Mouse (Mus musculus): ENCODE measurements around the gene Urad. TPM values are rescaled to one million over a fixed set of nuclear protein-coding genes. Genes with fewer than 3 reads are reported as not detected.

Urad gene
- polyA plus RNA-seq (2015; fragmentation: Nextera tagmentation; extraction: Ambion mirVana) = 1.6 and 1.8 TPM in 2 replicates

DNA sequence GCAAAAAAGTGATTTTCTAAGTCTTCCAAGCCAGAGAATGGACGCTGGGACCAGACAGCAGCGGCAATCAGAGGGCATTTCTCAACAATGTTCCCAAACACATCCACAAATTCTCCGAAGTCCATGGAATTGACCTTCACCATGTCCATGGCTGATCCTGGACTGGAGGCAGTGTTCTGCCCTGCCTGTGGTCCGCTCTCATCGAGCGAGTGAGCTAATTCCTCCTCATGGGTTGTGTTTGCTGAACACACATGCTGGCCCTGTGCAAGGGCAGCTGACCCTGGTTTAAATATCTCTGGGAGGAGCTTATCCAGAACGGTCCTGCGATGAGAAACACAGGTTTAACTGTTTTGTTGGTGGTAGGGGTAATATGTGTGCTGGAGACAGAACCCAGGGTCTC lies at the start of gene Urad:
TSS of gene Urad (minus strand) at position 258 of the 400 bp plus-strand sequence.
- WGBS (ENCODE audit: insufficient replicate concordance) = 48% methylated on average over 8 of the region's 8 CpGs
- Histone ChIP-seq H3K36me3 (ENCODE audit: control insufficient read depth, insufficient read depth) (no peaks in the 10 kb centered on the region), H3K27me3 (ENCODE audit: control insufficient read depth, insufficient read depth, low read depth, low read length) (peaks cover 15% of the 10 kb centered on the region), H3K27ac (ENCODE audit: low read length) (peak within 1 kb of the TSS; percentile 16; the same call in 1 of the 2 replicates), H3K9me3 (replicated peaks; ENCODE audit: control insufficient read depth, low read length) (no peaks in the 10 kb centered on the region), H3K4me3 (ENCODE audit: low read depth, low read length) (0 out of 2 replicates have a peak within 1 kb of the TSS, but pooled peaks have one; percentile 5), H3K4me2 (ENCODE audit: low read depth, low read length) (peak within 1 kb of the TSS; percentile 17; the same call in 1 of the 2 replicates), H3K9ac (ENCODE audit: low read depth, low read length) (no peak within 1 kb of the TSS; the same call in 1 of the 2 replicates), H3K4me1 (ENCODE audit: control insufficient read depth, low read depth, low read length) (no peaks in the 10 kb centered on the region)
- peak; percentile 84 for ATAC-seq (ENCODE audit: low read depth)

DNA sequence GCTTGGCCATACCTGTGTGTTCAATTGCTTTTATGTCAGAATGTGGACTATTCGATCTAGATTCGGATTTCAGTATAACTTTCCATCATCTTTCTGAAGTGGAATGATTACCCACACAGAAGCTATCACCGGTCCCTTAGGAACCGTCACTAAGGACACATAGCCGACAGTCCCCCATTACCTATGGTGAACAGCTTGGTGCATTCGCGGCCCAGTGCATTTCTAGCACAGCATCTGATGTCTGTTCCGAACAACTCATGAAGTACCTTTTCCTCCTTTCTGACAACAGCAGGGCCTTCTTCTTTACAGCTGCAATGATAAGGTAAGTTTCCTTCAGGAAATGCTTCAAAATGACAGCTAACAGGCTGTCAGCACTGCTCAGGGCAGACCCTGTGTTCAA lies 48.0 kb upstream of the Urad start:
- ATAC-seq (ENCODE audit: low read depth) = no peak
- no peak overlapping the region for H3K4me2 ChIP-seq (ENCODE audit: low read depth, low read length)
- H3K27me3 ChIP-seq (ENCODE audit: control insufficient read depth, insufficient read depth, low read depth, low read length) = no peaks in the 10 kb centered on the region
- H3K9ac ChIP-seq (ENCODE audit: low read depth, low read length) = no peak overlapping the region
- H3K4me3 ChIP-seq (ENCODE audit: low read depth, low read length) = no peak overlapping the region
- H3K4me1 ChIP-seq (ENCODE audit: control insufficient read depth, low read depth, low read length) = no peaks in the 10 kb centered on the region
- WGBS (ENCODE audit: insufficient replicate concordance) = 69% methylated on average over 8 of the region's 8 CpGs
- no peaks in the 10 kb centered on the region for H3K36me3 ChIP-seq (ENCODE audit: control insufficient read depth, insufficient read depth)
- no peak overlapping the region for H3K27ac ChIP-seq (ENCODE audit: low read length)
- no peaks in the 10 kb centered on the region for H3K9me3 ChIP-seq (replicated peaks; ENCODE audit: control insufficient read depth, low read length)

DNA sequence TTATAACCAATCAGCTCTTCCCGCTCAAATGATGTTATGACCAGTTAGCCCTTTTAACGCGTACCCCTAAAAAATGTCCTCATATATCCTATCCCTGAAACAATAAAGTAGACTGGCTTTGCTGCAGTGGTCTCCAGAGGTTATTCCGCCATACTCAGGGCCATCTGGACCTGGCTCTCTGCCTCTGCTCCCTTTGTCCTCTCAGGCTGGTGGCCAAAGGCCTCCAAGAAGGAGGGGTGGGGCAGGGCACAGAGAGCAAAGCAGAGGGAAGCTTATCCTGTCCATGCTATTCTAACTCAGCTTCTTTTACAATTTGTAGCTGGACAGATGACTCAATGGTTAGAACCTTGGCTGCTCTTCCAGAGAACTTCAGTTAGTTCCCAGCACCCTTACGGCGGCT lies 46.0 kb upstream of the Urad start:
- H3K36me3 ChIP-seq (ENCODE audit: control insufficient read depth, insufficient read depth) = no peaks in the 10 kb centered on the region
- H3K4me3 ChIP-seq (ENCODE audit: low read depth, low read length) = no peak overlapping the region
- no peak for ATAC-seq (ENCODE audit: low read depth)
- 84% methylated on average over 6 of the region's 6 CpGs for WGBS (ENCODE audit: insufficient replicate concordance)
- H3K9me3 ChIP-seq (replicated peaks; ENCODE audit: control insufficient read depth, low read length) = no peaks in the 10 kb centered on the region
- no peaks in the 10 kb centered on the region for H3K27me3 ChIP-seq (ENCODE audit: control insufficient read depth, insufficient read depth, low read depth, low read length)
- no peak overlapping the region for H3K9ac ChIP-seq (ENCODE audit: low read depth, low read length)
- H3K4me1 ChIP-seq (ENCODE audit: control insufficient read depth, low read depth, low read length) = no peaks in the 10 kb centered on the region
- H3K27ac ChIP-seq (ENCODE audit: low read length) = no peak overlapping the region
- no peak overlapping the region for H3K4me2 ChIP-seq (ENCODE audit: low read depth, low read length)

DNA sequence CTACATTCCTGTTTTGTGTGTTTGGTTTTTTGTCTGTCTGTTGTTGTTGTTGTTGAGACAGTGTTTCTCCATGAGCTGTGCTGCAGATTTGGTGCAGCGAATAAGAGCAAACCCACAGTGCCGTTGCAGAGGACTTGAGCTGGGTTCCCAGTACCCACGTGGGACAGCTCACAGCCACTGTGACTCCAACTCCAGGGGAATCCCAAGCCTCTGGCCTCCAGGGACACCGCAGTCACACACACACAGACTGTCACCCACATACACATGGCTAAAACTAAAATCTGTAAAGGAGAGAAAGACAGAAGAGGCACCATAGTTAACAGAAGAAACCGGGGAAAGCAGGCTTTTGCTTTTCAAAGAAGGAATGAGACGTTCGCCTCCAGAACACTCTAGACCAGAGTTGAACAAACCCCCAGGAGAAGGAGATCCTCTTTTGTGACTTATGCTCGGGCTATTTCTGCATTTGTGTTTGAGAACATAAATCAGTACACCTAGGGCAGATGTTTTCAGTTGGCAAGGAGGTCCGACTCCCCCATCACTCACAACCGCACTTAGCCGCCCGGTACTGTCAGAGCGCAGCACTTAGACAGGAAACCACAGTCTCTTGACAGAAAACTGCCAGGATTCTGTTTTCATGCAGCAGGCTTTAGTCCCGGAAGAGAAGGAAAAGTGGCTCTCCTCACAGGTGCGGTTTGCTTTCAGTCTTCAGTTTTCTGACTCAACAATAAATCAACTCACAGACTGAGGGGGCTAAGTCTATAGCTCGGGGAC lies 43.9 kb upstream of the Urad start:
- no peak overlapping the region for H3K4me2 ChIP-seq (ENCODE audit: low read depth, low read length)
- no peaks in the 10 kb centered on the region for H3K36me3 ChIP-seq (ENCODE audit: control insufficient read depth, insufficient read depth)
- ATAC-seq (ENCODE audit: low read depth) = no peak
- H3K9me3 ChIP-seq (replicated peaks; ENCODE audit: control insufficient read depth, low read length) = no peaks in the 10 kb centered on the region
- no peak overlapping the region for H3K4me3 ChIP-seq (ENCODE audit: low read depth, low read length)
- no peaks in the 10 kb centered on the region for H3K27me3 ChIP-seq (ENCODE audit: control insufficient read depth, insufficient read depth, low read depth, low read length)
- H3K4me1 ChIP-seq (ENCODE audit: control insufficient read depth, low read depth, low read length) = no peaks in the 10 kb centered on the region
- WGBS (ENCODE audit: insufficient replicate concordance) = 16% methylated on average over 16 of the region's 16 CpGs
- no peak overlapping the region for H3K27ac ChIP-seq (ENCODE audit: low read length)
- H3K9ac ChIP-seq (ENCODE audit: low read depth, low read length) = no peak overlapping the region

DNA sequence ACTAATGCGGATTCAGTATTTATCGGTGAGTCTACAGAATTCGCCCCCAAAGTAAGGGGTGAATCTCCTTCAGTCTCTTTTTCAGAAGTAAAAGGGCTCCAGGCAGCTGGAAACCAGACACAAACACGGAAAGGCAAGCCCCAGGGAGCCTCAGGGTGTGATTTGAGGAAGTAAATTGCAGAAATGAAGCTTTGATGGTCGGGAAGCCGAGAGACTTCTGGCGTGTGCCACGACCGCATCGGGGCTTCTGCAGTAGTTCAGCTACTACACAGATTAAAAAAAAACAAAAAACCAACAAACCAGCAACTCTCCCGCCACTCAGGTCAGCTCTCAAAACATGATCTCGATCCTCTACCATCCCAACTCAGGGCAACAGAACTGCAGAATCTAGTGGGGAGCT lies 40.8 kb upstream of the Urad start:
- ATAC-seq (ENCODE audit: low read depth) = no peak
- no peaks in the 10 kb centered on the region for H3K36me3 ChIP-seq (ENCODE audit: control insufficient read depth, insufficient read depth)
- no peak overlapping the region for H3K9ac ChIP-seq (ENCODE audit: low read depth, low read length)
- no peak overlapping the region for H3K4me2 ChIP-seq (ENCODE audit: low read depth, low read length)
- no peak overlapping the region for H3K4me3 ChIP-seq (ENCODE audit: low read depth, low read length)
- no peaks in the 10 kb centered on the region for H3K9me3 ChIP-seq (replicated peaks; ENCODE audit: control insufficient read depth, low read length)
- H3K27me3 ChIP-seq (ENCODE audit: control insufficient read depth, insufficient read depth, low read depth, low read length) = no peaks in the 10 kb centered on the region
- H3K4me1 ChIP-seq (ENCODE audit: control insufficient read depth, low read depth, low read length) = no peaks in the 10 kb centered on the region
- H3K27ac ChIP-seq (ENCODE audit: low read length) = 0 out of 2 replicates have a peak overlapping the region, but pooled peaks have one; percentile 28
- WGBS (ENCODE audit: insufficient replicate concordance) = 27% methylated on average over 12 of the region's 12 CpGs

DNA sequence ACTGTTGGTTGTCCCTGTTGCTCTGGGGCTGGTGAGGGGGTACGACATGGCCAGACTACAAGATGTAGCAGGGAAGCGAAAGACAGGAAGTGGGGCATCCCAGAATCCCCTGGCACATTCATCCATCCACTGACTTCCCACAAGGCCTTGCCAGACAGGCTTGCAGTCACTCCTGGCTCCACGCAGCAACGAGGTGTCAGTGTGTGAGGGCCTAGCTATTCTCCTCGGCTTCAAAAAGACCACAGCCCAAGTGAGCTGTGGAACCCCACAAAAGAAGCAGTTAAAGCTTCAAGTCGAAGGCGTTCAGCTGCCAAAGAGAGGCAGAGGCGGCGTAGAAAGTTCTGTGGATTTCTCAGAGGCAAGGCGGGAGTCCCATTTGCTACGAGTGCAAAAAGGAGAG lies 36.2 kb upstream of the Urad start:
- H3K4me3 ChIP-seq (ENCODE audit: low read depth, low read length) = no peak overlapping the region
- H3K4me2 ChIP-seq (ENCODE audit: low read depth, low read length) = no peak overlapping the region
- no peaks in the 10 kb centered on the region for H3K9me3 ChIP-seq (replicated peaks; ENCODE audit: control insufficient read depth, low read length)
- 78% methylated on average over 11 of the region's 11 CpGs for WGBS (ENCODE audit: insufficient replicate concordance)
- no peak for ATAC-seq (ENCODE audit: low read depth)
- no peak overlapping the region for H3K9ac ChIP-seq (ENCODE audit: low read depth, low read length)
- no peaks in the 10 kb centered on the region for H3K27me3 ChIP-seq (ENCODE audit: control insufficient read depth, insufficient read depth, low read depth, low read length)
- no peak overlapping the region for H3K27ac ChIP-seq (ENCODE audit: low read length)
- H3K4me1 ChIP-seq (ENCODE audit: control insufficient read depth, low read depth, low read length) = no peaks in the 10 kb centered on the region
- no peaks in the 10 kb centered on the region for H3K36me3 ChIP-seq (ENCODE audit: control insufficient read depth, insufficient read depth)

DNA sequence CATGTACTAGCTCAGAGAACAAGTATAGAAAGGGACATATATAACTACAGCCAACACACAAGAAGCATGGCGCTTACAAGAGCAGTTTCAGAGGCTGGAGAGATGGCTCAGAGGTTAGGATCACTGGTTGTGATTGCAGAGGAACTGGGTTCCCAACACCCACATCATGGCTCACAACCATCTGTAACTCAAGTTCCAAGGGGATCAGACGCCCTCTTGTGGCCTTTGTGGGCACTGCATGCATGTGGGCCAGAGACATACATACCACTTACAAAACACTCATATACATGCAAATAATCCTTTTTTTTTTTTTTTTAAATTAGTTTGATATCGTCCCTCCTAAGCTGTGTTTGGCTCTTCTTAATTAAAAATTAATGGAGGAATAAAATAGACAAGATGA lies 35.3 kb upstream of the Urad start:
- H3K4me3 ChIP-seq (ENCODE audit: low read depth, low read length) = no peak overlapping the region
- H3K27ac ChIP-seq (ENCODE audit: low read length) = no peak overlapping the region
- H3K27me3 ChIP-seq (ENCODE audit: control insufficient read depth, insufficient read depth, low read depth, low read length) = no peaks in the 10 kb centered on the region
- no peaks in the 10 kb centered on the region for H3K36me3 ChIP-seq (ENCODE audit: control insufficient read depth, insufficient read depth)
- no peaks in the 10 kb centered on the region for H3K9me3 ChIP-seq (replicated peaks; ENCODE audit: control insufficient read depth, low read length)
- no peak overlapping the region for H3K9ac ChIP-seq (ENCODE audit: low read depth, low read length)
- H3K4me1 ChIP-seq (ENCODE audit: control insufficient read depth, low read depth, low read length) = no peaks in the 10 kb centered on the region
- 36% methylated on average over 3 of the region's 3 CpGs for WGBS (ENCODE audit: insufficient replicate concordance)
- ATAC-seq (ENCODE audit: low read depth) = no peak
- no peak overlapping the region for H3K4me2 ChIP-seq (ENCODE audit: low read depth, low read length)

DNA sequence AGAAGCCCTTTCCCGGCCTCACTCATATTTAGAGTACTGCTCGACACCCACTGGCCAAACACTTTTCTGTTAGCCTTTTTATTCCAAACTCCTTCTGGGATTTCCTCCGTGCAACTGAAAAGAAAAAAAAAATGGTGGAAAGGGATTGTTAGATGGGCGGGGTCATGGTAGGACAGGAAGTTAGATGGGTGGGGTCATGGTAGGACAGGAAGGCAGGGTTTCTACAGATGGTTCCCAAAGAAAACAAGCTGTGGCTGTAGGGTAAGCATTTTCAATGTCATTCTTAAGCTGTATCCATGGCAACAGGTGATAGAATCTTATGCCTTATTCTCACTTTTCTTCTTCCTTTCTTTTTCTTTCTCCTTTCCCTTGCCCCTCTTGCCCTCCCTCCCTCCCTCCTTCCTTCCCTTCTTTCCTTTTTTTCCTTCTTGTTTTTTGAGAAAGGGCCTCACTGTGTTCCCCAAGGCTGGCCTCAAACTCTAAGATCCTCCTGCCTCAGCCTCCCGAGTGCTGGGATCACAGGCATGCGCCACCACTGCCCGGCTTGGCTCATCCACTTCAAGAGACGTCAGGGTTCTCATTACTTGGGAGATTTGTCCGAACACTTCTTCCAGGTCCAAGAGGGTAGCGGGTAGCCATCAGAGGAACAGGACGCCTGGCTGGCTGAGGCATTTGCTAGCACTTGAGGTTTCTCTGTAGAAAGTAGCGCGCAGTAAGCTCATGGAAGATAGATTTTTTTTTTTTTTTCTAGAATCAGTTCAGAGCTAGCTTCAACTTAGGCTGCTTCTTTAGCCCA lies 34.2 kb upstream of the Urad start:
- Histone ChIP-seq H3K27me3 (ENCODE audit: control insufficient read depth, insufficient read depth, low read depth, low read length) (no peaks in the 10 kb centered on the region), H3K4me2 (ENCODE audit: low read depth, low read length) (no peak overlapping the region), H3K36me3 (ENCODE audit: control insufficient read depth, insufficient read depth) (no peaks in the 10 kb centered on the region), H3K4me1 (ENCODE audit: control insufficient read depth, low read depth, low read length) (no peaks in the 10 kb centered on the region), H3K27ac (ENCODE audit: low read length) (no peak overlapping the region), H3K4me3 (ENCODE audit: low read depth, low read length) (no peak overlapping the region), H3K9me3 (replicated peaks; ENCODE audit: control insufficient read depth, low read length) (no peaks in the 10 kb centered on the region), H3K9ac (ENCODE audit: low read depth, low read length) (no peak overlapping the region)
- no peak for ATAC-seq (ENCODE audit: low read depth)
- WGBS (ENCODE audit: insufficient replicate concordance) = 73% methylated on average over 13 of the region's 13 CpGs

DNA sequence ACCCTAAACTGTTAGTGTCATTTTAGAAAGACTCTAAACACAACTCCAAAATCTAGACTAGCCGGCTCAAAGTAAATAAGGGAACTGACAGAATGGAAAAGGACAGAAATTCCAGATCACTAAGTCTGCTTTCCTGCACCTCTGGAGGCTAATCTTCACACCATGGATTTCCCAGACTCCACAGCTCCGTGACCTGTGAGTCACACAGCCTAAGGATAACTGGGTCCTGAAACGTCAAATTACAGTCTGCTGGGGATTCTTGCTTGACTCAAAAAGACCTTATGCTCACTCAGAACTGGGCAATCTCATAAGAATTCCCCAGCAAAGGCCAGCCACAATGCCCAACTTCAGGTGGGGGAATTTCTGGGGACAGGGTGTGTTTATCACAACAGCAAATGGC lies 33.5 kb upstream of the Urad start:
- Histone ChIP-seq H3K27me3 (ENCODE audit: control insufficient read depth, insufficient read depth, low read depth, low read length) (no peaks in the 10 kb centered on the region), H3K4me2 (ENCODE audit: low read depth, low read length) (no peak overlapping the region), H3K36me3 (ENCODE audit: control insufficient read depth, insufficient read depth) (no peaks in the 10 kb centered on the region), H3K4me3 (ENCODE audit: low read depth, low read length) (no peak overlapping the region), H3K9ac (ENCODE audit: low read depth, low read length) (no peak overlapping the region), H3K27ac (ENCODE audit: low read length) (no peak overlapping the region), H3K9me3 (replicated peaks; ENCODE audit: control insufficient read depth, low read length) (no peaks in the 10 kb centered on the region), H3K4me1 (ENCODE audit: control insufficient read depth, low read depth, low read length) (no peaks in the 10 kb centered on the region)
- 58% methylated on average over 3 of the region's 3 CpGs for WGBS (ENCODE audit: insufficient replicate concordance)
- ATAC-seq (ENCODE audit: low read depth) = no peak

Data from liver, embryonic 16.5 days (tissue).